Mouse (Mus musculus) large intestine, adult 2 months (tissue): Measurements from ENCODE around the gene Hoxc11. TPM values are rescaled to one million over a fixed set of nuclear protein-coding genes. Genes with fewer than 3 reads are reported as not detected.

ENCODE experiments used
- DNase-seq: peaks from one replicate; pipeline ENCODE4 v3.0.0-alpha.2; 2012; ENCODE audit warnings: low read depth, low spot score
- WGBS: fragments of 180-500 bp; shearing (Covaris S2); methylation state at CpG from one replicate; pipeline ENCODE4 v1.1.7; 2018; 5-methylcytosine and 5-hydroxymethylcytosine counted together
- polyA plus RNA-seq: library from polyadenylated mRNA; depleted of rRNA; stranded (reverse); fragments of >200 nt; gene quantifications from 2 replicates; pipeline ENCODE4 v1.2.3, GENCODE M21; 2012; rRNA removed

The Hoxc11 gene
- polyA plus RNA-seq, 1 experiment = not detected

DNA sequence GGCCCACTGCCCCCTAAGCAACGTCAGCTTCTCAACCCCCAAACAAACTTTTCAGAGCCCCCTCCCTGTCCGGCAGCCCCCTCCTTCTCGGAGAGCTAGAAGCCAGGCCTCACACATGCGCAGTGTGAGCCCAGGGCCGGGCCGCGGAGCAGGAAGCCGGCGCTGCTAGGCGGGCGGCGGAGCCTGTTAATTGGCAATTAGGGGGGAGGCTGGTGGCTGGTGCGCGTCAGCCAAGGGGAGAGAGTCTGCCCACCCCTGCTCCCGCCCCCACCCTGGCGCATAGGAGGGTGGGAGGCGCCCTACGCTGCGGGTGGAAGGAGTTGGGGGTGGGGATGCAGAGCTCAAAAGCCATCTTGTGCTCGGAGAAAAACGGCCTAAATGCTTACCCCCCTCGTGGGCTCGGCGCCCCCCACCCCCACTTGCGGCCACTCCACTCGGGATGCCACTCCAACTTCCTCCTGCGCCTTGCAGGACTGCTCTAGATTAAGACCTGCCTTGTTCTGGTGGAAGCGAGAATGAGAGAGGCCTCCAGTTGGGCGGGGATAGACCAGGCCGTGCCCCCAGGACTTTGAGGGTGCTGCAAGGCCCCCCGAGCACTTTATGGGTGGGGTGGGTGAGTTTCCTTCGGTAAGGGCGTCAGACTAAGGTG lies 45.1 kb downstream of the Hoxc11 start:
- 4% methylated on average over 33 of the region's 33 CpGs for WGBS
- DNase-seq = no peak

DNA sequence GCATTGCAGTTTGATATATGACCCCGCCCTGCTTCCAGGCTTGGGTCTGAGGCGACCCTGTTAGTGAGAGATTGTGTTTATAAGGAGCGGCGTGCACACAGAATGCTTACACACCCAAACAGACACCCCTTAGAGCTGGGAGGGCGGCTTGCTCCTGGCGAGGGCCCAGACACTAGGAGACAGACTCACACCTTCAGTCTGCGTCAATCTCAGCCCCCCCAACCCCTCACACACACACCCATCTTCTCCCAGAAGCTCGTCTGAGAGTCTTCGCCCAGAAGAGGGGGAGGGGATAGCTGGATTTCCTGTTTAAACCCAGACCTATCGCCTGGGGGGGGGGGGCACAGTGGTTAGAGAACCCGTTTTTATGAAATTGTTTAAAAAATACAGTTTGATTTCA lies 45.7 kb downstream of the Hoxc11 start:
- no peak for DNase-seq
- 12% methylated on average over 11 of the region's 11 CpGs for WGBS

DNA sequence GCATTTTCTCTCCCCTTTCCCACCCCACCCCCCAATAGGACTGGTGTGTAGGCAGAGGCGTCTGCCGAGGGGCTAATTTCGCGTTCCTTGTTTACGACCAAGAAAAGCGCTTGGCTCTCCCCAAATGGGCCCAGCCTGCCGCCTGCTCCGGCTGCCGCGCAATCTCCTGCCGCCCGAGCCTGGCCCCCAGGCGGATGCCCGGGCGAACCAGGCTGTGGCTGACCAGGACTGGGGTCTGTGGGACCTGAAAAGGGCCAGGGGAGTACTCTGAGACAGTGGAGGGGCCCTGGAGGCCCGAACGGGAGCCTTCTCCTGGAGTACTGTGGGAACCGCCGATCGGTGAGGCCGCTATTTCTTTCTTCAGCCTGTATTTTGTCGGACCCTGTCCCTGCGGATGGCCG lies 46.3 kb downstream of the Hoxc11 start:
- WGBS = 14% methylated on average over 24 of the region's 24 CpGs
- DNase-seq = no peak

DNA sequence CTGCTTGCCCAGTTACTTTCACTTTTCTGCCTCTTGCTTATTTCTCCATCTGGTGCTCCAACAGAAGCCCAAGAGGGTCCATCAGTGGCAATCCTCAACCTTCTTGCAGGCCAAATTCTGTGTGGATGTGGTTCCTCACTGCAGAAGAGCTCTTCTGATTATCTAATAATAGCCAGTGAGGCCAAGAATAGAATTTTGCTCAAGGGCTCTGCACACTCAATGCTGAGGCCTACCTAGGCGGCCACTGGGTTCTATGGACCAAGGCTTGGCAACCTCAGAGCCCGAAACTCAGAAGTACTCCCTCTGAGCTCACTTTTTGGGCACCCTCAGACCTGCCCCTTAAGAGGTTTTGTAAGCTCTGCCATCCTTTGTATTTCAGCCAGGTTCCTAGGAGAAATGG lies 47.1 kb downstream of the Hoxc11 start:
- 70% methylated on average over 2 of the region's 2 CpGs for WGBS
- no peak for DNase-seq

DNA sequence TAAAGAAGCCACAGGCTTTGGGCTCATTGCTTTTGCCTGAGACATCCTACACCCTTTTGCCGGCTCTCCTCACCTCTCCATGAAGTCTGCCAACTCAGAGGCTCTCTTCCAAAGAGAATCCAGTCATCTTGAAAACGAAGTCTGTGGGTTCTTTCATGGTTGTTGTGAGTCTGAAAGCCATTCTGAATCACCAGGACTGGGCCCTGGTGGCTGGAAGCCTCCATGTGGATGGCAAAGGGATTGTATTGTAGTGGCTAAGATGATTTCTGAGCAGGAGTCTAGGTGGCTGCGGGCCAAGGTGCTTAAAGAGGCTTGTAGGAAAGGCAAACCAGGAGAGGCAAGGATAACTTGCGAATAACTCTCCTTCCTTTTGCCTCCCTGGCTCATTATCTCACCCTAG lies 47.9 kb downstream of the Hoxc11 start:
- DNase-seq = no peak

DNA sequence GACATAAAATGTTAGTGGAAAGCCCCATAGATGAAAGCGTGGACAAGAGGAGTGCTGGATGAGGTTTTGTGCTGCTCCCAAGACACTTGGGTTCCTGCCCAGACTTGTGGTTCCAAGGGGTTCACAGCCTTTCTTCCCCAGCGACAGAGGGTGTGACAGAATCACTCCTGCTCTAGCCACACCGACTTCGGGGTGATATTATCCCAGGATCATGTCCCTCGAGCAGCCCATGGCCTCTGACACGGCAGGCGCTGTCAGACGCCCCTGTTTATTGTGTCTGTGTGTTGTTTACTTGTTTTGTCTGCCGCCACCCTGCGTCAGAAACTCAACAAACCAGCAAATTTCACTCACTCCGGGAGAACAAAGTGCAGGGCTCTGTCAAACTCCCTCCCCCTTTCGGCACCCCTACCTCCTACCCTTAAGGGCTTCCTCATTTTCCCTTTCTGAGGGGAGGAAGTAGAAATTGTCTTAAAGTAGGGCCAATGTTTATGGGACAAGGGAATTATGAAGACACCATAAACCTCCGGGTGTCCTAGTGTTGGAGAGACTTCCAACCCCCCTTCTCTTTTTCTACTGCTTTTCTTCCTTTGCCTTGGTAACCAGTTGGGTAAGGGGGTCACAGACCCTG lies 48.7 kb downstream of the Hoxc11 start:
- WGBS = 20% methylated on average over 13 of the region's 13 CpGs
- DNase-seq = no peak

More for the DNA sequence above, 47.9 kb downstream of the Hoxc11 start:
- 34% methylated on average over 4 of the region's 4 CpGs for WGBS

DNA sequence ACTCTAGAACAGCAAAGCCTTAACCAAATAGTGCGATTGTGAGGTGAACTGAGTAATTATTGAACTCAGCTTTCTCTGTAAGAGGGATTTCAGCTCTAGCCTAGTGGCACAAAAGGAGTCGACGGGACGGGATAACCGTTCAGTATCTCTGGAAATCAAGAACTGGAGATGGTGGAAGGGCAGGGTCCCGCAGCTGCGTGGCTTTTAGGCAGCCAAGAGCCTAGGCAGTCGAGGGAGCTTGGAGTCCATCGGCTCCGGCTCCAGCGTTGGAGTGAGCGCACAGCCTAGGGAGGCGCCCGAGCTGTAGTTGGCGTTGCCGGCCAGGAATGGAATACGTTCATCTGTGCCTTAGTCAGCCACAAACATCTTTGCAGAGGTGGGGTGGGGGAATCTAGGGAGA lies 51.1 kb downstream of the Hoxc11 start:
- 6% methylated on average over 17 of the region's 17 CpGs for WGBS
- no peak for DNase-seq

DNA sequence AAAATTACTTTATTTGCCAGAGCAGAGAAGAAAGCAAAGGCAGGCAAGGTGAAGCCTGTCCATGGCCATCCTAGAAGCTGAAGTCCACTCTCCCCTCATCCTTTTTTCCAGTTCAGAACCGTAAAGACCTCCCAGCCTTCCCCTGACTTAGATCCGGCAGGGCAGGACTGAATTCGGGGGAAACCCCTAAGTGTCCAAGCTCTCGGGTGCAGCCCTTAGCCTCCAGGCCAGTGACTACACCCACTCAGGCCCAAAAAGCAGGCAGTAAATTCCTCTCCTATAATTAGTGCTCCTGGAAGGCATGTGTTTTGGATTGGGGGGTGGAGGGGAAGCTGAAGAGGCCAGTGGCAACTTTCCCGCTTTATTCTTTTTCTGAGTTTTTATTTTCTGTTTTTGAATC lies 51.6 kb downstream of the Hoxc11 start:
- no peak for DNase-seq
- 16% methylated on average over 5 of the region's 5 CpGs for whole genome bisulfite sequencing

DNA sequence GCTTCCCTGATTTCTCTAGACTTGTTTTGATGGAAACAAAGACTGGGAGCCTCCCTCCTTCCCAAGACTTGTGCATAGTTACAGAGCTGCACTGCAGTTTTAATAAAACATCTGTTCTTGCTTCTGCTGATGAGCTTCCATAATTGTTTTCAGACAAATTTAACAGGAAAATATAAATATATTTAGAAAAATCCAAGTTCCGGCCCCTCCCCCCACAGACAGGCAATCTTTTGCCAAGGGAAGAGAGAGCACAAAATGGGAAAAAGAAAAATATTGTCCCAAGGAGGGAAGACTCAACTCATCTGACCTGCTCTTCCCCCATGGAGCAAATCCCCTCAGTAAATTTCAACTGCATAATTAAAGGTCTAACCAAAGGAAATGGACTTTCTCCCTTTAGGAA lies 52.1 kb downstream of the Hoxc11 start:
- no peak for DNase-seq
- 37% methylated on average over 1 of the region's 1 CpGs for WGBS

Other genes with a start within 250 kb of the Hoxc11 start
- gene Calcoco1, start 232.2 kb upstream of the Hoxc11 start, polyA plus RNA-seq = 11.2 and 17.4 TPM in 2 replicates
- gene Hoxc13, start 33.3 kb upstream of the Hoxc11 start, polyA plus RNA-seq = not detected in 2 replicates
- gene Hoxc12, start 17.7 kb upstream of the Hoxc11 start, polyA plus RNA-seq = not detected in 2 replicates
- gene Hoxc10, start 12.4 kb downstream of the Hoxc11 start, polyA plus RNA-seq = 0.07 TPM in 1 of 2 replicates, not detected in the other
- gene Hoxc5, start 13.0 kb downstream of the Hoxc11 start, polyA plus RNA-seq = 1.5 and 1.7 TPM in 2 replicates
- gene Hoxc9, start 22.0 kb downstream of the Hoxc11 start, polyA plus RNA-seq = 0.04 and 0.74 TPM in 2 replicates
- 4.5 and 5.5 TPM in 2 replicates for gene Hoxc8, start 36.2 kb downstream of the Hoxc11 start, polyA plus RNA-seq
- 10.0 and 10.7 TPM in 2 replicates for gene Hoxc6, start 43.8 kb downstream of the Hoxc11 start, polyA plus RNA-seq
- 1.4 and 2.2 TPM in 2 replicates for gene Hoxc4, start 64.5 kb downstream of the Hoxc11 start, polyA plus RNA-seq
- 12.5 and 19.8 TPM in 2 replicates for gene Smug1, start 212.7 kb downstream of the Hoxc11 start, polyA plus RNA-seq